9 mouse cellular contexts compared by ENCODE assay signal in the genomic region with DNA sequence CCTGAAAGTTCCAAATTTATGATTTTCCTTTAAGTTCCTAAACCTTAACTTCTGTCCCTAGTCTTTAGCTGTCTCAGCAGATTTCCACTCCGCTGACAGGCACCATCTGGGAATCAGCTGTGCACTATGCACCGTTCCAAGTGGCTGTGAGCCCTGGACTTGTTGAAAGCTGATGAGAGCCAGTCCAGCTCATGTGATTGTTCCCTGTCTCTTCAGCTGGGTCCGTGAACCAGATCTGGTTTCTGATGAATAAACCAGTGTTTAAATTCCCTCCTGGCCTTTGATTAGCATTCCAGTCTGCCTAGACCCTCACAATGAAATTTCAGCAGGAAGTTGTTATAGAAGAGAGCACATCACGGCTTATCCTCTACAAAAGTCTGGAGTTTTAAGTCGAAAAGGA. TPM values are rescaled to one million over a fixed set of nuclear protein-coding genes. Genes with fewer than 3 reads are reported as not detected.
A peak's percentile ranks its signal among the peaks of the same experiment; 100 is the strongest.
DNase-seq lines count a peak whose midpoint lies in the region; ATAC-seq and TF ChIP-seq lines count a peak whose summit lies in the region.
"Had no signal": no experiment of that assay in that cellular context is flagged by ENCODE, and none has a peak within 500 bp of the region (broad histone marks: within the 10 kb centered on the region; RNA-seq: fewer than 3 reads in every experiment).

No protein-coding gene starts in this region.

- H3K4me2 ChIP-seq in kidney, postnatal 0 days (ENCODE audit: low read length): no peak overlapping the region
- no peak overlapping the region for H3K4me2 ChIP-seq in midbrain, embryonic 12.5 days (replicated peaks)

- no peaks in the 10 kb centered on the region for H3K36me3 ChIP-seq in heart, embryonic 10.5 days
- H3K36me3 ChIP-seq in kidney, postnatal 0 days (ENCODE audit: insufficient read depth, low read length): no peaks in the 10 kb centered on the region
- H3K36me3 ChIP-seq in midbrain, embryonic 12.5 days: no peaks in the 10 kb centered on the region

- 25% methylated on average over 5 of the region's 5 CpGs for WGBS in heart, embryonic 10.5 days
- 37% methylated on average over 5 of the region's 5 CpGs for WGBS in kidney, postnatal 0 days
- 51% methylated on average over 5 of the region's 5 CpGs for WGBS in midbrain, embryonic 12.5 days

- no peak overlapping the region for H3K27ac ChIP-seq in heart, embryonic 10.5 days
- no peak overlapping the region for H3K27ac ChIP-seq in kidney, postnatal 0 days
- no peak overlapping the region for H3K27ac ChIP-seq in midbrain, embryonic 12.5 days (replicated peaks)

- H3K4me3 ChIP-seq in heart, embryonic 10.5 days: no peak overlapping the region
- no peak overlapping the region for H3K4me3 ChIP-seq in kidney, postnatal 0 days (replicated peaks; ENCODE audit: low read depth, low read length)
- H3K4me3 ChIP-seq in midbrain, embryonic 12.5 days: no peak overlapping the region

- peak; percentile 18 to 33 for DNase-seq in left cerebral cortex, postnatal 10 days (ENCODE audit: extremely low spot score in 1 of 2, low spot score in 2 of 2)
- DNase-seq in left cerebral cortex, adult 8-10 months (ENCODE audit: low spot score in 2 of 2): no peak
- DNase-seq in cerebellum, postnatal 25 days: peak; percentile 35 to 55
- peak; percentile 88 for DNase-seq in heart, embryonic 10.5 days (ENCODE audit: low spot score)
- DNase-seq in kidney, postnatal 0 days (ENCODE audit: low spot score): peak; percentile 48
- no peak for DNase-seq in adrenal gland, adult 2 months
- DNase-seq in MN1 (ENCODE audit: low spot score): no peak

- no peaks in the 10 kb centered on the region for H3K9me3 ChIP-seq in heart, embryonic 10.5 days
- no peaks in the 10 kb centered on the region for H3K9me3 ChIP-seq in kidney, postnatal 0 days (replicated peaks; ENCODE audit: low read length)
- no peaks in the 10 kb centered on the region for H3K9me3 ChIP-seq in midbrain, embryonic 12.5 days

- H3K9ac ChIP-seq in kidney, postnatal 0 days (ENCODE audit: low read depth, low read length): no peak overlapping the region
- H3K9ac ChIP-seq in midbrain, embryonic 12.5 days (replicated peaks): no peak overlapping the region

- peaks cover 28% of the 10 kb centered on the region for H3K4me1 ChIP-seq in heart, embryonic 10.5 days
- H3K4me1 ChIP-seq in kidney, postnatal 0 days (replicated peaks; ENCODE audit: insufficient read depth, low read length): no peaks in the 10 kb centered on the region
- H3K4me1 ChIP-seq in midbrain, embryonic 12.5 days: no peaks in the 10 kb centered on the region

- H3K27me3 ChIP-seq in heart, embryonic 10.5 days (ENCODE audit: insufficient read depth, poor library complexity, severe bottlenecking): peaks cover 7% of the 10 kb centered on the region; the same call in 1 of the 2 replicates
- no peaks in the 10 kb centered on the region for H3K27me3 ChIP-seq in kidney, postnatal 0 days (ENCODE audit: insufficient read depth, low read length)
- H3K27me3 ChIP-seq in midbrain, embryonic 12.5 days: no peaks in the 10 kb centered on the region

- no peak for TF ChIP-seq CTCF in kidney, postnatal 0 days (IDR thresholded peaks at IDR 0.05; ENCODE audit: low read depth)

- ATAC-seq in kidney, postnatal 0 days (replicated peaks; ENCODE audit: low FRiP score, low read depth): peak; percentile 57; the same call in 1 of the 2 replicates
- 0 out of 2 replicates have a peak, but pooled peaks have one; percentile 60 for ATAC-seq in midbrain, embryonic 12.5 days (ENCODE audit: low FRiP score, low read depth)

- intact Hi-C loops in left cerebral cortex, postnatal 10 days (cut with DNase I): no loop called here

RNA-seq across cellular contexts. Expression of a gene that starts 28.3 kb away (rescaled TPM):
- total RNA-seq in left cerebral cortex, postnatal 10 days (2021): 1 to 10 TPM; 4.7 to 5.1 TPM
- 1 to 10 TPM; 4.4 to 6.5 (median 4.8) TPM for total RNA-seq in left cerebral cortex, adult 8-10 months (2022)
- 51.5 and 89.4 TPM in 2 replicates for polyA plus RNA-seq in heart, embryonic 10.5 days (2016; fragmentation: Nextera tagmentation; extraction: Ambion mirVana)
- polyA plus RNA-seq in kidney, postnatal 0 days (2015; fragmentation: Nextera tagmentation; extraction: Ambion mirVana): 39.3 and 41.6 TPM in 2 replicates
- polyA plus RNA-seq in midbrain, embryonic 12.5 days (2016; fragmentation: Nextera tagmentation; extraction: Ambion mirVana): 5.0 and 6.3 TPM in 2 replicates
- 1 to 10 TPM; 3.0 to 3.6 TPM for total RNA-seq in adrenal gland, adult 2 months (2021)
- 6.0 and 8.0 TPM in 2 replicates for polyA plus RNA-seq in adrenal gland, adult 2 months (2012; rRNA removed)

RNA-seq across cellular contexts. Expression of a gene that starts 30.0 kb away (rescaled TPM):
- not detected for total RNA-seq in left cerebral cortex, postnatal 10 days (2021)
- not detected for total RNA-seq in left cerebral cortex, adult 8-10 months (2022)
- polyA plus RNA-seq in heart, embryonic 10.5 days (2016; fragmentation: Nextera tagmentation; extraction: Ambion mirVana): not detected in 2 replicates
- polyA plus RNA-seq in kidney, postnatal 0 days (2015; fragmentation: Nextera tagmentation; extraction: Ambion mirVana): not detected in 2 replicates
- polyA plus RNA-seq in midbrain, embryonic 12.5 days (2016; fragmentation: Nextera tagmentation; extraction: Ambion mirVana): 0.16 and 0.37 TPM in 2 replicates
- not detected for total RNA-seq in adrenal gland, adult 2 months (2021)
- not detected in 2 replicates for polyA plus RNA-seq in adrenal gland, adult 2 months (2012; rRNA removed)
- total RNA-seq: ES-E14 had no signal

Comparison
In these comparisons a context has a peak if more than half of its experiments do, and no peak if none do; other contexts are left out.
1. DNase-seq: peak in left cerebral cortex, postnatal 10 days (2 of 2), cerebellum, postnatal 25 days (2 of 2), heart, embryonic 10.5 days (single experiment) and kidney, postnatal 0 days (single experiment); none in left cerebral cortex, adult 8-10 months (0 of 2), adrenal gland, adult 2 months (single experiment) and MN1 (single experiment).